Mouse (Mus musculus): ENCODE measurements around the gene Gm17482. TPM values are rescaled to one million over a fixed set of nuclear protein-coding genes. Genes with fewer than 3 reads are reported as not detected.
A peak's percentile ranks its signal among the peaks of the same experiment; 100 is the strongest.
"Not testable (repeated sequence)": the region's sequence is repeated elsewhere in the genome, so short reads cannot be mapped to it uniquely, and the experiment has no call there.

Gene Gm17482
- polyA plus RNA-seq, 1 experiment from 2014 or later, result not detected

- H3K36me3 ChIP-seq (ENCODE audit: control insufficient read depth, insufficient read depth, low read length), result no peaks in the 10 kb centered on the region
- no peak overlapping the region for H3K4me3 ChIP-seq (ENCODE audit: low read depth, low read length)
- H3K9me3 ChIP-seq (ENCODE audit: control insufficient read depth, low read depth, low read length), result no peaks in the 10 kb centered on the region
- no peaks in the 10 kb centered on the region for H3K4me1 ChIP-seq (ENCODE audit: control insufficient read depth, insufficient read depth, low read length)
- no peak overlapping the region for H3K4me2 ChIP-seq (replicated peaks; ENCODE audit: low read depth, low read length)
- no peaks in the 10 kb centered on the region for H3K27me3 ChIP-seq (ENCODE audit: control insufficient read depth, insufficient read depth, low read length)
- H3K27ac ChIP-seq (ENCODE audit: low read length), result no peak overlapping the region
- WGBS, result 83% methylated on average over 9 of the region's 9 CpGs
- no peak overlapping the region for H3K9ac ChIP-seq (replicated peaks; ENCODE audit: low read depth, low read length)
- ATAC-seq (ENCODE audit: insufficient number of reproducible peaks, insufficient read depth, low FRiP score, low read depth), result no peak
Measured at GRCm38 (mm10) chr6:115238031-115239027, 11.2 kb downstream of the Gm17482 start.

- H3K9me3 ChIP-seq (ENCODE audit: control insufficient read depth, low read depth, low read length), result no peaks in the 10 kb centered on the region
- H3K27ac ChIP-seq (ENCODE audit: low read length), result no peak overlapping the region
- H3K4me2 ChIP-seq (replicated peaks; ENCODE audit: low read depth, low read length), result no peak overlapping the region
- H3K9ac ChIP-seq (replicated peaks; ENCODE audit: low read depth, low read length), result no peak overlapping the region
- 83% methylated on average over 7 of the region's 7 CpGs for WGBS
- no peak overlapping the region for H3K4me3 ChIP-seq (ENCODE audit: low read depth, low read length)
- H3K36me3 ChIP-seq (ENCODE audit: control insufficient read depth, insufficient read depth, low read length), result no peaks in the 10 kb centered on the region
- no peaks in the 10 kb centered on the region for H3K4me1 ChIP-seq (ENCODE audit: control insufficient read depth, insufficient read depth, low read length)
- no peak for ATAC-seq (ENCODE audit: insufficient number of reproducible peaks, insufficient read depth, low FRiP score, low read depth)
- no peaks in the 10 kb centered on the region for H3K27me3 ChIP-seq (ENCODE audit: control insufficient read depth, insufficient read depth, low read length)
Measured at GRCm38 (mm10) chr6:115239335-115239734, 12.2 kb downstream of the Gm17482 start.

GRCm38 (mm10) chr6:115240431-115240830, 13.3 kb downstream of the Gm17482 start:
- 50% methylated on average over 2 of the region's 2 CpGs for WGBS
- not testable (repeated sequence) for H3K36me3 ChIP-seq (ENCODE audit: control insufficient read depth, insufficient read depth, low read length); H3K27me3 ChIP-seq (ENCODE audit: control insufficient read depth, insufficient read depth, low read length); ATAC-seq (ENCODE audit: insufficient number of reproducible peaks, insufficient read depth, low FRiP score, low read depth); H3K4me3 ChIP-seq (ENCODE audit: low read depth, low read length); H3K27ac ChIP-seq (ENCODE audit: low read length); H3K9ac ChIP-seq (replicated peaks; ENCODE audit: low read depth, low read length); H3K4me1 ChIP-seq (ENCODE audit: control insufficient read depth, insufficient read depth, low read length); H3K4me2 ChIP-seq (replicated peaks; ENCODE audit: low read depth, low read length); H3K9me3 ChIP-seq (ENCODE audit: control insufficient read depth, low read depth, low read length)

- Histone ChIP-seq H3K9me3 (ENCODE audit: control insufficient read depth, low read depth, low read length) (no peaks in the 10 kb centered on the region), H3K27ac (ENCODE audit: low read length) (no peak overlapping the region), H3K27me3 (ENCODE audit: control insufficient read depth, insufficient read depth, low read length) (no peaks in the 10 kb centered on the region), H3K4me1 (ENCODE audit: control insufficient read depth, insufficient read depth, low read length) (no peaks in the 10 kb centered on the region), H3K36me3 (ENCODE audit: control insufficient read depth, insufficient read depth, low read length) (no peaks in the 10 kb centered on the region), H3K4me2 (replicated peaks; ENCODE audit: low read depth, low read length) (no peak overlapping the region), H3K4me3 (ENCODE audit: low read depth, low read length) (no peak overlapping the region), H3K9ac (replicated peaks; ENCODE audit: low read depth, low read length) (no peak overlapping the region)
- no peak for ATAC-seq (ENCODE audit: insufficient number of reproducible peaks, insufficient read depth, low FRiP score, low read depth)
- WGBS, result 47% methylated on average over 3 of the region's 3 CpGs
Measured at GRCm38 (mm10) chr6:115241131-115241699, 14.1 kb downstream of the Gm17482 start.

GRCm38 (mm10) chr6:115241939-115242338, 14.8 kb downstream of the Gm17482 start:
- Histone ChIP-seq H3K36me3 (ENCODE audit: control insufficient read depth, insufficient read depth, low read length) (no peaks in the 10 kb centered on the region), H3K9ac (replicated peaks; ENCODE audit: low read depth, low read length) (no peak overlapping the region), H3K9me3 (ENCODE audit: control insufficient read depth, low read depth, low read length) (no peaks in the 10 kb centered on the region), H3K27me3 (ENCODE audit: control insufficient read depth, insufficient read depth, low read length) (no peaks in the 10 kb centered on the region), H3K4me2 (replicated peaks; ENCODE audit: low read depth, low read length) (no peak overlapping the region), H3K4me3 (ENCODE audit: low read depth, low read length) (no peak overlapping the region), H3K27ac (ENCODE audit: low read length) (no peak overlapping the region), H3K4me1 (ENCODE audit: control insufficient read depth, insufficient read depth, low read length) (no peaks in the 10 kb centered on the region)
- WGBS, result 88% methylated on average over 3 of the region's 3 CpGs
- no peak for ATAC-seq (ENCODE audit: insufficient number of reproducible peaks, insufficient read depth, low FRiP score, low read depth)

- H3K36me3 ChIP-seq (ENCODE audit: control insufficient read depth, insufficient read depth, low read length), result no peaks in the 10 kb centered on the region
- no peak for ATAC-seq (ENCODE audit: insufficient number of reproducible peaks, insufficient read depth, low FRiP score, low read depth)
- WGBS, result 71% methylated on average over 2 of the region's 2 CpGs
- no peak overlapping the region for H3K4me3 ChIP-seq (ENCODE audit: low read depth, low read length)
- no peak overlapping the region for H3K4me2 ChIP-seq (replicated peaks; ENCODE audit: low read depth, low read length)
- H3K4me1 ChIP-seq (ENCODE audit: control insufficient read depth, insufficient read depth, low read length), result no peaks in the 10 kb centered on the region
- H3K9ac ChIP-seq (replicated peaks; ENCODE audit: low read depth, low read length), result no peak overlapping the region
- H3K27me3 ChIP-seq (ENCODE audit: control insufficient read depth, insufficient read depth, low read length), result no peaks in the 10 kb centered on the region
- no peak overlapping the region for H3K27ac ChIP-seq (ENCODE audit: low read length)
- H3K9me3 ChIP-seq (ENCODE audit: control insufficient read depth, low read depth, low read length), result no peaks in the 10 kb centered on the region
Measured at GRCm38 (mm10) chr6:115244222-115244621, 17.1 kb downstream of the Gm17482 start.

- Histone ChIP-seq H3K4me1 (ENCODE audit: control insufficient read depth, insufficient read depth, low read length) (no peaks in the 10 kb centered on the region), H3K9me3 (ENCODE audit: control insufficient read depth, low read depth, low read length) (no peaks in the 10 kb centered on the region), H3K36me3 (ENCODE audit: control insufficient read depth, insufficient read depth, low read length) (no peaks in the 10 kb centered on the region), H3K4me2 (replicated peaks; ENCODE audit: low read depth, low read length) (no peak overlapping the region), H3K27ac (ENCODE audit: low read length) (no peak overlapping the region), H3K27me3 (ENCODE audit: control insufficient read depth, insufficient read depth, low read length) (no peaks in the 10 kb centered on the region), H3K4me3 (ENCODE audit: low read depth, low read length) (no peak overlapping the region), H3K9ac (replicated peaks; ENCODE audit: low read depth, low read length) (no peak overlapping the region)
- 84% methylated on average over 3 of the region's 3 CpGs for WGBS
- no peak for ATAC-seq (ENCODE audit: insufficient number of reproducible peaks, insufficient read depth, low FRiP score, low read depth)
Measured at GRCm38 (mm10) chr6:115245500-115246058, 18.4 kb downstream of the Gm17482 start.

GRCm38 (mm10) chr6:115251531-115251985, 24.4 kb downstream of the Gm17482 start:
- H3K4me3 ChIP-seq (ENCODE audit: low read depth, low read length), result no peak overlapping the region
- peak; percentile 53; the same call in 1 of the 2 replicates for ATAC-seq (ENCODE audit: insufficient number of reproducible peaks, insufficient read depth, low FRiP score, low read depth)
- no peaks in the 10 kb centered on the region for H3K9me3 ChIP-seq (ENCODE audit: control insufficient read depth, low read depth, low read length)
- no peaks in the 10 kb centered on the region for H3K27me3 ChIP-seq (ENCODE audit: control insufficient read depth, insufficient read depth, low read length)
- peak overlapping the region; percentile 46 for H3K4me2 ChIP-seq (replicated peaks; ENCODE audit: low read depth, low read length)
- 4% methylated on average over 13 of the region's 13 CpGs for WGBS
- peaks cover 10% of the 10 kb centered on the region; the same call in 1 of the 2 replicates for H3K4me1 ChIP-seq (ENCODE audit: control insufficient read depth, insufficient read depth, low read length)
- H3K9ac ChIP-seq (replicated peaks; ENCODE audit: low read depth, low read length), result no peak overlapping the region
- H3K36me3 ChIP-seq (ENCODE audit: control insufficient read depth, insufficient read depth, low read length), result no peaks in the 10 kb centered on the region
- no peak overlapping the region for H3K27ac ChIP-seq (ENCODE audit: low read length)
